Mouse (Mus musculus) testis, adult 10 weeks (tissue): ENCODE data around the gene 2410015M20Rik. TPM values are rescaled to one million over a fixed set of nuclear protein-coding genes. Genes with fewer than 3 reads are reported as not detected.

ENCODE experiments used
- polyA plus RNA-seq: library from polyadenylated mRNA; stranded (reverse); fragments of 350-450 nt; fragmentation: Illumina TruSeq; extraction: RNeasy Lipid Tissue Mini Kit (QIAGEN cat#74804); gene quantifications from one replicate; pipeline ENCODE4 v1.2.3, GENCODE M21; 2014; ENCODE audit warnings: low read depth, low replicate concordance

Gene 2410015M20Rik
- polyA plus RNA-seq: 31.0 TPM

DNA sequence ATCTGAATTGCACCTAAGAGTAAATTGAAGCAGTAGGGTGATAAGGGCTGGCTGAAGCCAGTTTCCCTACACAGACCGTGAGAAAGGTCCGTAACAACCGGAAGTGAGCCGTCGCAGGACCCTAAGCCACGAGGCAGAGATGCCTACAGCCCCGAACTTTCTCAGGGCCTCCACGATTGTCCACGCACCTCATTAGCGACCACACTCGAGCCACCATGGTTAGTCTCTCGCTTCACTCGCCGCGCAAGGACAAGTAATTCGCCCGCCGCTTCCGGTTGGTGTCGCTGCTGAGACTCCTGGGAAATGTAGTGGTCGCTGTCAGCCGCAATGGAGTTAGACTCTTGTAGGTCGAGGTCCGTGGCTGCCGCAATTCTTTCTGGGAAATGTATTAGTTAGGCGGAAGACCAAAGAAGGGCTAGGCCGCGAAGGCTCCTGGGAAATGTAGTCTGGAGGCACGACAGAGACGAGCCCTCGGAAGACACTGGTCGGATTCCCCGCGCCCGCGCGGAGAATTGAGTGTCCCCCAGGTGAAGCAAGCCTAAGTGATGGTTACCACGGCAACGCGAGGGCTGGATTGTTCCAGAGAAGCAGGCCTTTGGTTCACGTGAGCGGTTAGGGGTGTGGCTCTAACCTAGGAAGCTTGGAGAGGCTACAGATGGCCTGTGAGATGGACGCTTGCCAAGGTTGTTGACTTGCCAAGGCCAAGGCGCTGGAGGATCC is at the start of gene 2410015M20Rik:
TSS of gene 2410015M20Rik (minus strand) at position 320 of the 720 bp plus-strand sequence.

GRCm38 (mm10) chr17:56627530-56628277 is 18.1 kb upstream of the 2410015M20Rik start, which contains the start of gene Catsperd:
Gene Catsperd (plus strand): TSS chr17:56628143.

DNA sequence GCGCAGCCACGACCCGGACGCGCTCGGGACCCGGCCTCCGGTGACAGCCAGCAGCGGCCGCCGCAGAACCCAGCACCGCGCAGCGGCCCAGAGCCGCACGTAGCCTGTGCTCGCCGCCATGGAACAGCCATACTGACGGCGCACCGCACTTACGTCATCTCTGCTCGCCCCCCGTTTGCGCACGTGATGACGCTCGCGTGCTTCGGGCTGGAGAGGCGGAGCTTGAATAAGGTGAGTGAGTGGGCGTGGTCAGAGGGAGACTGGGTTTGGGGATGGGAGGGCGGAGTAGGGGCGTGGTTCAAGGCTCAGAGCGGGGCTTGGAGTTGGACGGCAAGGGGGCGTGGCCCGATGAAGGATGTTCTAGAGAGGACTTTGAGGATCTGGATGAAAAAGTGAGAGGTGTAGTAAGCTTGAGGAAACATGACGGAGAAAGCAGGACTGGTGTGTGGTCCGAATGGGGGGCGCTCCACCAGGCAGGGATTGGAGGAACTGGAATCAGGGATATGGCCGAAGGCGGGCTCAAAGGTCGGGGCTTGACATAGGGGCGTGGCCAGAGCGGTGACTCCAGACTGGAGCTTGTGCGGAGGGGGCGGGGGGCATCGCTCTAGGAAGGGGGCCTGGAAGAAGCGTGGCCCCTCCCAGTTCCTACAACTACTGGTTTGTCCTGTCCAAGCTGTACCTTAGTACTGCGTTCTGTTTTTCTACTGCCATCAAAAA is 17.3 kb upstream of the 2410015M20Rik start, which contains the start of gene Lonp1:
TSS of gene Lonp1 (minus strand) at position 134 of the 717 bp plus-strand sequence.

DNA sequence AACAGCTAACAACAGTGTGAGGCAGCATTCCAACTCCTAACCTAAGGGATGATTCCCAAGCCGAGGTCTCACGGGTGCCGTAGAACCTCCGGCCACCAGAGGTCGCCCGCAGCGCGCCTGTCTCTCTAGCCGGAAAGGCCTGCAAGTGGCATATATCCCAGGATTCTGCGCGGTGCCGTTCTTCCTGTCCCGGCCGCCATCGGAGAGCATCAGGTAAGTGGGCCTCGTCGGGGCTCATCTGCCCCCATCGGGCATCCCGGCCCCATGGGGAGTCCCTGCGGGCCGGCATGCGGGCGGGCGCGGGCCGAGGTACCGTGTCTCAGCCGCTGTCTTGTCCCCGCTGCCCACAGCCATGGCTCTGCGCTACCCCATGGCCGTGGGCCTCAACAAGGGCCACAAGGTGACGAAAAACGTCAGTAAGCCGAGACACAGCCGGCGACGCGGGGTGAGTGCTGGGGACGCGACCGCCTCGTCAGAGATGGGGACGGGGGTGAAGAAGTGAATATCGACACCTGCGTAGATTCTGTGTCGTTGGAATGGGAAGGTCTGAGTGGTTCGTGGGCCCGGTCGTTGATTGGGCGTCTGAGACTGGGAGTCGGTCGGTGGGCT is 3.8 kb upstream of the 2410015M20Rik start, which contains the start of gene Rpl36:
TSS of gene Rpl36 (plus strand) at position 181 of the 609 bp plus-strand sequence.

GRCm38 (mm10) chr17:56584257-56585130 is 25.1 kb downstream of the 2410015M20Rik start, which contains the start of the genes Safb2 and Safb:
Gene Safb2 (minus strand): TSS chr17:56584585.
Gene Safb (plus strand): TSS chr17:56584825.

Other genes starting within 250 kb of the 2410015M20Rik start
- gene Ptprs, start 133.3 kb downstream of the 2410015M20Rik start, polyA plus RNA-seq: 1.2 TPM
- gene Znrf4, start 97.3 kb downstream of the 2410015M20Rik start, polyA plus RNA-seq: 0.24 TPM
- 0.49 TPM for gene Gm20219, start 55.4 kb downstream of the 2410015M20Rik start, polyA plus RNA-seq
- 33.5 TPM for gene Safb2, start 25.2 kb downstream of the 2410015M20Rik start, polyA plus RNA-seq
- 12.3 TPM for gene Safb, start 24.9 kb downstream of the 2410015M20Rik start, polyA plus RNA-seq
- not detected for gene Rpl36, start 3.6 kb upstream of the 2410015M20Rik start, polyA plus RNA-seq
- 1.8 TPM for gene Lonp1, start 17.1 kb upstream of the 2410015M20Rik start, polyA plus RNA-seq
- gene Catsperd, start 18.4 kb upstream of the 2410015M20Rik start, polyA plus RNA-seq: 111 TPM
- gene Ranbp3, start 63.5 kb upstream of the 2410015M20Rik start, polyA plus RNA-seq: 4.0 TPM
- gene Ndufa11, start 108.0 kb upstream of the 2410015M20Rik start, polyA plus RNA-seq: not detected
- gene Vmac, start 108.3 kb upstream of the 2410015M20Rik start, polyA plus RNA-seq: 3.3 TPM
- gene Nrtn, start 147.8 kb upstream of the 2410015M20Rik start, polyA plus RNA-seq: not detected
- gene Dus3l, start 155.0 kb upstream of the 2410015M20Rik start, polyA plus RNA-seq: 1.3 TPM
- not detected for gene Prr22, start 160.5 kb upstream of the 2410015M20Rik start, polyA plus RNA-seq
- 13.6 TPM for gene Rfx2, start 221.2 kb upstream of the 2410015M20Rik start, polyA plus RNA-seq